Mouse (Mus musculus) right cerebral cortex, adult 18-20 months (tissue): ENCODE data around the gene Irx6.
A peak's percentile ranks its signal among the peaks of the same experiment; 100 is the strongest.

Source experiments
- DNase-seq: peaks from one replicate; pipeline ENCODE4 v3.0.0; 2022; ENCODE audit warnings: mixed read lengths

Irx6 gene

DNA sequence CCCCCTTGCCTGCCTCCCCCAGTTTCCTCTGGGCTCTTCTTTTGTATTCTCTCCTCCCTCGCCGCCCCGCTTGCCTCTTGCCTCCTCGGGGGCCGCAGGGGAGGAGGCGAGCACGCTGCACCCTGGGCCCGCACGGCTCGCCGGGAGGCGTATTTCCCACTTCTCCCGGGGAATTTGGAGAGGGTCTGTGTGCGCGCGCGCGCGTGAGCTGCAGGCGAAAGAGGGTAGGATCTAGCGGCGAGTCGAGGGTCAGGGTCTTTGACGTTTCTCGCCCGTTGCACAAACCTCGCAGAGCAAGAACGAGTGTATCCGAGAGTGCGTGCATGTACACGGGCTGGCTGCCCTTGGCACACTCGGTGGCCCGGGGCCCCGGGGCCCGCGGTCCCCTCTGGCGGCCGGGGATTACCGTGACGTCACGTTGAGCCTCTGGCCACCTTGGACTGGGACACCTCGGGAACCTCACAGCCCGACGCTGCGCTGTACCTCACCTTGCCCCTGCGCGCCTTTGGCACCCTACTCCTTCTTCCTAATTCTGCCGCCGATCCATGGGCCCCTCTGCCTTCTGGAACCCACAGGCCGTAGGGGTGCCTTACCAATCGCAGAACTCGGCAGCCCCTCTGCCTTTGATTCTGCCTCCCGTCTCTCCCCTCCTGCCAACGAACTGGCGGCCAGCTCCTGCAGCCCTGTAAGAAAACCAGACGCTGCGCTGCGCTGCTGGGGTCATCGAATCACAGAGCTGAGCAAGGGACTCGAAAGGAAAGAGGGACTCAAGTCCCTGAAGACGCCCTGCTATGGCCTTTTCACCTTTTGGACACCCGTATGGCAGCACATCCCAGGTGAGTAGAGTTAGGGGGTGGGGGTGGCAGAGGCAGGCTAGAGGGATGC lies at the start of gene Irx6:
TSS of gene Irx6 (plus strand) at position 45 of the 885 bp plus-strand sequence.
- DNase-seq: no peak

- no peak for DNase-seq
These were observed 45.1 kb upstream of the Irx6 start for GRCm38 (mm10) chr8:92628711-92629650.

DNA sequence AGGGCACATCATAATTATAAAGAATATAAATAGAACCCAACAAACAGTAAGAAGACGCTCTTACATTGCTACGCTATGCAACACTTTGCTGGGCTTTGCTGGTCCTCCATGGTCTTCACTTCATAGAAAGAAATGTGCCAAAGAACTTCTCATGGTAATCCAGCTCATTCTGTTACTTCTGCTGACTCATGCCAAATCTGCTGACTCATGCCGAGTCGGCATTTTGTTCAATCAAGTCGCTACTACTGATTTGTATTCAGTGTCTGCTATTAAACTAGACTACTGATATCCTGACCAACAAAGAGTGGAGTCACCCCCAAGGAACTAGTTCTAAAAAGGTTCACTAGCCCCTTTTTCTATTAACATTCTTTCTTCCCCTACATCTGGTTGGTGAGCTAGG lies 40.9 kb upstream of the Irx6 start:
- DNase-seq: no peak

DNA sequence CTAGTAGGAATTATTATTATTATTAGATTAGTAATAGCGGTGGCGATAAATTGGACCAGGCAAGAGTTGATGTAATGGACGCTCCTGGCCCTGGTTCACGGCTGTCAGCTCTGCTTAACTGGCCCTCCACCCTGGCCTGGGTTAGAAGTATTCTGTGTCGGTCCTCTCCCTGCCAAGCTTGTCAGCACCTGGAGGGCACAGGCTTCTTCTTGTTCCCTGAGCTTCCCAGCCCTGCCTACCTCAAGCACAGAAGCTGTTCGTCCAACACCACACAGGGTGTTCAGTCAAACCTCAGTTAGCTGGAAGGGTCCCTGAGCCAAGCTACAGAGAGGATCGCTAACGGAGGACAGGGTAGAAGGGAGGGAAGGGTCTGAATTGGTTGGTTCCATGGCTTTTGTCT lies 33.3 kb upstream of the Irx6 start:
- DNase-seq: no peak

DNA sequence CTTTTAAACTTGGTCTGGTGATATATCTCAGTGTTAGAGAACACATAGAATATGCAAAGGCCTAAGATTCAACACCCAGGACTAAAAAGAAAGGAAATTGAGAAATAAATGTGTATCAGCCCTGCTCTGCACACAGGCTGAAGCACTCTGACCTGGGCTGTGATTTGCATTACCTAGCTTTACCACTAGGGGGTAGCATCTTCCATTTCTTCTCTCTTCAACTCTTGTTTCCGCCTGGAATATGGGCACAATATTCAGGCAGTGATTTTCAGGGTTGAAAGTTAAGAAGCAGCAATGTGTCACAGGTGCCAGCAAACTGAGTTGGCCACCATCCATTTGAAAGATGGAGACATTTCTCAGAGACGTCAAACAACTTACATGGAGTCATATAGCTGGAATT lies 27.5 kb upstream of the Irx6 start:
- DNase-seq: no peak

- no peak for DNase-seq
These were observed 9.9 kb upstream of the Irx6 start for GRCm38 (mm10) chr8:92664207-92664606.

DNA sequence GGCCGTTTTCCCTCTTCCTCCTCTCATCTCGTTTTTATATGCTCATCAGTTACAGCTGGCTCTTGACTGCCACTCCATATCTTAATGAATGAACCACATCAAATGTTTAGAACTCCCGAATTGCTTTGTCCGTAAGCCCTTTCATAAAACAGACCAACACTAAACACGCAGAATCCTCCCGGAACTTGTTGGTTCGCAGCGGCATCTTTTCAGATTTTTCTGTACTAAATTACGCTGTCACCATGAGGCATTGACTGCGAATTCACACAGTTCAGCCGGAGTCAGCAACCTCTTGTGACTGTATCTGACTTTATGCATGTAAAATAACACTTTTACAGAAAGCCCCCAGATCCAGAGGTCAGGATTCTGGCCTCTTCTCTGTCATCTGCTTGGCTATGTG lies 3.9 kb upstream of the Irx6 start:
- no peak for DNase-seq

DNA sequence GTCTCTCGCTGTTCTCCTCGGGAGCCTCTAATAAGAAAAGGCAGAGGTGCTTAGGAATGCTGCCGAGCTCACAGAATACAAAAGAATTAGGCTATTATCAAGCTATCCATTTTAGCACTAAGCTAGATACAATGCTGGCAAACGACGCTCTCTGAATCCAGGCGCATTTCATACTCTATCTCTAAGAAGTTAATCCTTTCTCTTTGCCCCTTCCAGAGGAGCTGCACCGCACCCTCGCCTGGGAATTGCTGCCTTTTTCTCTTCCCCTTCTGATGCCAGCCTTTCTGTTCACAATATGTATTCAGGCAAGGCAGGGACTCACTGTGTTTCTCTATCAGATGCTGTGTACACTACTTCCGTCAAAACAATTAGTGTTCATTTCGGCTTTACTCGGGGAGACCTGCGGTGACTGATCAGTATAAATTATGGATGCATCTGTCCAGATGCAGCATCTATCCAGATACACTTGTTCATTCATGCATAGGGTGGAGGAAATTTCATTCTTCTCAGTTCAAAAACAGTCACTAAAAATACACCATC lies 3.4 kb upstream of the Irx6 start:
- DNase-seq: no peak

DNA sequence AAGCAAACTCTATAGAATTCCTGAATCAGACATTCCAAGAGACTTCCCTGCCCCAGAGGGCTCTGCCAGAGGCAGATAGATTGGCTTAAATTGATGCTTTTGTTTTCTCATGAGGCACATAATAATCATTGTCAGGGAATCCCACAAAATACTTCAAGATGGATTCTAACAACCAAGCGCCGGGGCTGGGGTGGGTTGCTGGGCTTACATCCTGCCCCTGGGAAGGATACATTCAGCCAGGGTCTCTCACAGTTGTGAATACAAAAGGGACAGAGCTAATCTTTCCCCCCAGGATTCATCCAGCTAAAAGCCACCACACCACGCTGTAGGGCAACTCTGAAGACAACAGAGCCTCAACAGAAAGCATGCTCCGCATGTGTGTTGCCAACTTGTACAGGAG lies 2.2 kb upstream of the Irx6 start:
- no peak for DNase-seq

GRCm38 (mm10) chr8:92673101-92673500 lies 987 bp upstream of the Irx6 start:
- DNase-seq: no peak

DNA sequence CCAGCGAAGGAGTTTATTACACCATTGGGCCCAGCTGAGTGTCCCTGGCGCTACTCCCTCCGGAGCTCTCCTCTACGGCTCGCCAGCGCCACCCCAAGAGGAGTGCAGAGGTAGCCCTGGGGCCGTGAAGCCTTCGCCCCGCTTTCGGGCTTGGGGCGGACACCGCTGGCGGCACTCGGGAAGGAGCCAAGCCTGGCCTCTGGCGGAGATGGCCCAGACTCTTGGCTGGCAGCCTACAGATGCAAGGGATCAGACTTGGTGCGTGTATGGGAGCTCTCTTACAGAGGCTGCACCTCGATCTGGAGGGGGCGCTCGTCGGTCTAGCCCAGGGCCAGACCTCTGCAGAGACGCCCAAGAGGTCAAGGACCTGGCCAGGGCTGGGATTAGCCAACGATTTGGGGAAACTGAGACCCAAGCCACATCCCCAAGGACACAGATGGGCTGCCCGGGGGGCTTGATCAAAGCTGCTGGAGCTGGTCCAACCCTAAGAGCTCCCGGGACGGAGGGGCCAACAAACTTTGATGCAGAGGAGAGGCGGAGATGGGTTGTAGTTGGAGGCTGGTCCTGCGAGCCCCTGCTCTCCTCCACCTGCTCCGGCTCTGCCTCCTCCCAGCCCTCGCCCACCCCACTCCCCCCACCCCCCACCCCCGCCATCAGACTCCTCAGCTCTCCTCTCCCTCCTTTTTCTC lies 389 bp upstream of the Irx6 start:
- peak; percentile 21 for DNase-seq

GRCm38 (mm10) chr8:92678407-92678806 lies 4.3 kb downstream of the Irx6 start:
- no peak for DNase-seq

GRCm38 (mm10) chr8:92697361-92697760 lies 23.3 kb downstream of the Irx6 start:
- no peak for DNase-seq

DNA sequence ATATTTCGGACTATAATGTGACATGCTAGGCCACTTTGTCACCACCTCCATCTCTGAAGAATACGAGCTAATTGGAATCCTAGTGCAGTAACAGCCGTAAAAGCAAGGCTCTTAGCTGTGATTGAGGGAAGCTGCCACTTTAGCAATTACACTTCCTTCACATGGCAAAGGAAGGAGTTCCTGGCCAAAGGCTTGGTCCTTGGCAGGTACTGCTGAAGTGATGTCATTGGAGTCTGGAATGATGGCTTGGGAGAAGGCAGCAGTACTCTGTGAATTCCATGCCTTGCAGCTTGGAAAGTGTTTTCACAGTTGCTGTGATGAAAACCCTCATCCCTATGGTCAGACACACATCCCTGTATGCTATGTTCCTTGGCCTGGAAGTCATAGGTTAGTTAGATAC lies 24.3 kb downstream of the Irx6 start:
- no peak for DNase-seq

GRCm38 (mm10) chr8:92699922-92700540 lies 25.9 kb downstream of the Irx6 start:
- no peak for DNase-seq

- DNase-seq: no peak
These were observed 29.3 kb downstream of the Irx6 start for GRCm38 (mm10) chr8:92703375-92703774.

- no peak for DNase-seq
These were observed 32.2 kb downstream of the Irx6 start for GRCm38 (mm10) chr8:92706311-92706710.

DNA sequence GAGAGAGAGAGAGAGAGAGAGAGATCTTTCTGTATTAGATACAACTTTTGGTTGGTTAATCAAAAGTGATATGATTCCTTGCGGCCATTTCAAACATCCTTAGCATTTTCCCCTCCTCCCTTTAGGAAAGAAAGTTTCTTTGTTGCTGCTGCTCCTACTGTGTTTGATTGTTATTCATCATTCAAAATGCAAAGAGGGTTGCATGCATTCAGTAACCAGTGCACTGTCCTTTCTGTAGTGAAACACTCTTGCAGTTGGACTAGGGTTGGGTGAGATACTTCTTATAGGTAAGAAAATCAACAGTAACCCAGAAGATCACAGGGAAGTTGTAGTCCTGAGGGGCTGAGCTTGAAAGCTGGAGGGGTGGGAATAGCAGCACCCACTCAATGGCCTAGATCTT lies 39.2 kb downstream of the Irx6 start:
- DNase-seq: no peak

DNA sequence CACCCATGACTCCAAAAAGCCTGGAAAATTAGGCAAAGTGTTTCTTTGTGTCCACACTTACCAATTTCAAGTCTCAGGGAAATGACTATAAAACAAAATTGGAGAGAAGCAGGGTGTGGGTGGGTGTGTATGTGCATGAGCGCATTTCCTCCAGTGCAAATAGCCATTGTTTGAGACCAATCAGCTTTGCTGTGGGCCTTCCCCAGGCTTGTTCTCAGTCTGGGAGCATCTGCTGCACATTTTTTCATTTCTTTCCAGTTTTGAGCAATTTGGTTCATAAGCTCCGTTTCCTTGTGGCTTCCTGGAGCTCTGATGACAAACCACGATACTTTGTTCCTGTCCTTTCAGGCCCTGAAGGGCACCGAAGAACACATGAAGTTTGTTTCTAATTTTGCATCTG lies 43.3 kb downstream of the Irx6 start:
- DNase-seq: no peak

DNA sequence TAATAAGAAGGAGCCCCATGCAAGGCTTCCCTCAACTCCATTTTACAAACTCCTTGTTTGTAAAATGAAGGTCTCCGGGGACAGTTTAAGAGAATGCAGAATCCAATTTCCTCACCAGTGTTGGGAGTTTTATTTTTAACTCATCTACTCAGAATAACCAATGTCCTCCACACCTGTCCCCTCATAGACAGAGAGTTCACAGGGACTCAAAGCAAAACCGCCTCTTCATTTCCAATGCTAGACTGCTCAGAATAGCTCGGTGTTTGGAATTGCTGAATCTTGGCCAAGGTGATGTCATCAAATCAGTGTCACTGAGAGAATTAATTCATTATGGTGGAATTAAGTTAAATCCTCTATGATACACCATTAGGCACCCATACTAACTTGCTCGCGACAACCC lies 44.0 kb downstream of the Irx6 start:
- no peak for DNase-seq

- DNase-seq: peak; percentile 67
These were observed 47.3 kb downstream of the Irx6 start for GRCm38 (mm10) chr8:92721266-92721935.

- DNase-seq: no peak
These were observed 47.8 kb downstream of the Irx6 start for GRCm38 (mm10) chr8:92721936-92722321.
